Mouse (Mus musculus) G1E (cell line): ENCODE measurements around the gene Gsk3a. TPM values are rescaled to one million over a fixed set of nuclear protein-coding genes. Genes with fewer than 3 reads are reported as not detected.

Experiments
- ATAC-seq: 2 replicates; pipeline ENCODE4 v1.8.0; 2016; ENCODE audit warnings: mild to moderate bottlenecking; ENCODE audit not compliant: insufficient number of reproducible peaks, poor library complexity, low FRiP score, severe bottlenecking; ENCODE audit errors: extremely low read depth
- DNase-seq: peaks from one replicate; pipeline ENCODE4 v3.0.0; 2012; ENCODE audit warnings: low spot score
- H3K27me3 ChIP-seq: 2 replicates; pipeline ENCODE4 v1.6.1; 2012; ENCODE audit warnings: mild to moderate bottlenecking, low read length, inconsistent platforms; ENCODE audit not compliant: insufficient read depth
- H3K36me3 ChIP-seq: replicated peaks from 2 replicates; pipeline ENCODE3; 2012; ENCODE audit warnings: mild to moderate bottlenecking, inconsistent platforms
- H3K4me1 ChIP-seq: 2 replicates; pipeline ENCODE4 v1.6.1; 2012; ENCODE audit warnings: low read depth, low read length, inconsistent platforms, mixed read lengths; ENCODE audit not compliant: insufficient read depth
- H3K4me3 ChIP-seq: 2 replicates; pipeline ENCODE4 v1.5.1; 2012; ENCODE audit warnings: low read depth, mild to moderate bottlenecking, inconsistent platforms, low read length, moderate library complexity, mixed read lengths
- H3K9me3 ChIP-seq: replicated peaks from 2 replicates; pipeline ENCODE4 v1.6.1; 2012; ENCODE audit warnings: inconsistent platforms
- CTCF ChIP-seq: IDR thresholded peaks from 2 replicates; pipeline ENCODE4 v1.5.1; 2012; ENCODE audit warnings: low read depth, low read length, inconsistent platforms, mixed read lengths
- GATA1 ChIP-seq: IDR thresholded peaks from 2 replicates; pipeline ENCODE4 v1.6.1; 2012; ENCODE audit warnings: borderline replicate concordance, low read length, inconsistent platforms, mixed read lengths
- GATA2 ChIP-seq: IDR thresholded peaks from 2 replicates; pipeline ENCODE4 v1.6.1; 2012; ENCODE audit warnings: low read depth, low read length, inconsistent platforms, borderline replicate concordance
- POLR2AphosphoS5 ChIP-seq: IDR thresholded peaks from 2 replicates; pipeline ENCODE4 v1.6.1; 2012; ENCODE audit warnings: low read depth, low read length, inconsistent platforms; ENCODE audit not compliant: insufficient replicate concordance
- TAL1 ChIP-seq: conservative IDR thresholded peaks from 2 replicates; pipeline ENCODE4 v1.6.1; 2012; ENCODE audit warnings: low read depth, low read length, inconsistent platforms, mixed read lengths
- polyA plus RNA-seq: library from polyadenylated mRNA; stranded (reverse); fragments of >175 nt; gene quantifications from 2 replicates; pipeline ENCODE4 v1.2.3, GENCODE M21; 2012
- total RNA-seq, 2 experiments: library from RNA; stranded (forward) in 1 of 2; stranded (reverse) in 1 of 2; fragments of 200-1000 nt in 1 of 2; fragments of >200 nt in 1 of 2; fragmentation: Nextera tagmentation in 1 of 2; gene quantifications; 2 replicates each; pipeline ENCODE4 v1.2.3; 2014 to 2017

Gene Gsk3a
- total and polyA plus RNA-seq, 3 experiments = 38.9 to 154 (median 107) TPM

GRCm38 (mm10) chr7:25282731-25283211 is 45.1 kb upstream of the Gsk3a start:
- DNase-seq = no peak
- H3K36me3 ChIP-seq = peaks cover 45% of the 10 kb centered on the region
- no peak for TF ChIP-seq POLR2AphosphoS5
- TF ChIP-seq TAL1 = no peak
- no peak for TF ChIP-seq GATA1
- no peak for TF ChIP-seq CTCF
- no peak for TF ChIP-seq GATA2
- ATAC-seq = no peak
- H3K4me3 ChIP-seq = peak overlapping the region; percentile 93
- peaks cover 84% of the 10 kb centered on the region for H3K4me1 ChIP-seq
- H3K27me3 ChIP-seq = no peaks in the 10 kb centered on the region
- H3K9me3 ChIP-seq = no peaks in the 10 kb centered on the region

- TF ChIP-seq GATA2 = no peak
- no peak for TF ChIP-seq CTCF
- 0 out of 2 replicates have a peak, but pooled peaks have one; percentile 5 for TF ChIP-seq POLR2AphosphoS5
- TF ChIP-seq TAL1 = no peak
- TF ChIP-seq GATA1 = no peak
- Histone ChIP-seq H3K36me3 (peaks cover 43% of the 10 kb centered on the region), H3K27me3 (no peaks in the 10 kb centered on the region), H3K4me1 (peaks cover 85% of the 10 kb centered on the region), H3K4me3 (peak overlapping the region; percentile 93), H3K9me3 (no peaks in the 10 kb centered on the region)
- ATAC-seq (peak; percentile 67), DNase-seq (peak; percentile 97)
Measured at GRCm38 (mm10) chr7:25281734-25282601, 44.3 kb upstream of the Gsk3a start.

GRCm38 (mm10) chr7:25281166-25281733 is 43.6 kb upstream of the Gsk3a start:
- TF ChIP-seq TAL1 (no peak), POLR2AphosphoS5 (0 out of 2 replicates have a peak, but pooled peaks have one; percentile 55), GATA1 (no peak), CTCF (no peak), GATA2 (no peak)
- H3K9me3 ChIP-seq = no peaks in the 10 kb centered on the region
- H3K4me3 ChIP-seq = peak overlapping the region; percentile 70; the same call in 1 of the 2 replicates
- no peak for ATAC-seq
- H3K27me3 ChIP-seq = no peaks in the 10 kb centered on the region
- DNase-seq = no peak
- H3K4me1 ChIP-seq = peaks cover 85% of the 10 kb centered on the region
- H3K36me3 ChIP-seq = peaks cover 40% of the 10 kb centered on the region

- peaks cover 40% of the 10 kb centered on the region for H3K36me3 ChIP-seq
- no peak for TF ChIP-seq GATA2
- TF ChIP-seq TAL1 = no peak
- no peak for TF ChIP-seq CTCF
- no peak for TF ChIP-seq GATA1
- TF ChIP-seq POLR2AphosphoS5 = no peak
- H3K27me3 ChIP-seq = no peaks in the 10 kb centered on the region
- H3K4me3 ChIP-seq = peak overlapping the region; percentile 75
- no peak for ATAC-seq
- H3K9me3 ChIP-seq = no peaks in the 10 kb centered on the region
- no peak for DNase-seq
- peaks cover 87% of the 10 kb centered on the region for H3K4me1 ChIP-seq
Measured at GRCm38 (mm10) chr7:25279861-25280791, 42.5 kb upstream of the Gsk3a start.

GRCm38 (mm10) chr7:25279076-25279860 is 41.6 kb upstream of the Gsk3a start:
- H3K36me3 ChIP-seq = peaks cover 39% of the 10 kb centered on the region
- peaks cover 88% of the 10 kb centered on the region for H3K4me1 ChIP-seq
- TF ChIP-seq GATA1 (no peak), POLR2AphosphoS5 (no peak), CTCF (no peak), GATA2 (no peak)
- peak overlapping the region; percentile 75 for H3K4me3 ChIP-seq
- DNase-seq (no peak), ATAC-seq (no peak)
- no peaks in the 10 kb centered on the region for H3K9me3 ChIP-seq
- H3K27me3 ChIP-seq = no peaks in the 10 kb centered on the region
